Mouse (Mus musculus): ENCODE results near the gene Ccdc8. TPM values are rescaled to one million over a fixed set of nuclear protein-coding genes. Genes with fewer than 3 reads are reported as not detected.
A peak's percentile ranks its signal among the peaks of the same experiment; 100 is the strongest.

The Ccdc8 gene
- total RNA-seq, 1 experiment from 2014 or later, result 12.1 TPM

- ATAC-seq (replicated peaks in 1 of 2; ENCODE audit: insufficient read depth in 1 of 2, low FRiP score in 2 of 2, low TSS enrichment in 1 of 2, low read depth in 1 of 2, poor library complexity in 2 of 2, severe bottlenecking in 2 of 2), result no peak
These were observed 33.0 kb downstream of the Ccdc8 start for GRCm38 (mm10) chr7:17025505-17025894.

- ATAC-seq (replicated peaks in 1 of 2; ENCODE audit: insufficient read depth in 1 of 2, low FRiP score in 2 of 2, low TSS enrichment in 1 of 2, low read depth in 1 of 2, poor library complexity in 2 of 2, severe bottlenecking in 2 of 2), result no peak
These were observed 33.6 kb downstream of the Ccdc8 start for GRCm38 (mm10) chr7:17025896-17026622.

- peak; percentile 24 to 30; a peak in 2 of 4 replicates for ATAC-seq (replicated peaks in 1 of 2; ENCODE audit: insufficient read depth in 1 of 2, low FRiP score in 2 of 2, low TSS enrichment in 1 of 2, low read depth in 1 of 2, poor library complexity in 2 of 2, severe bottlenecking in 2 of 2)
These were observed 34.4 kb downstream of the Ccdc8 start for GRCm38 (mm10) chr7:17026710-17027587.

- ATAC-seq (replicated peaks in 1 of 2; ENCODE audit: insufficient read depth in 1 of 2, low FRiP score in 2 of 2, low TSS enrichment in 1 of 2, low read depth in 1 of 2, poor library complexity in 2 of 2, severe bottlenecking in 2 of 2), result peak; percentile 14 to 43; a peak in 3 of 4 replicates
These were observed 35.3 kb downstream of the Ccdc8 start, which contains the start of gene Ppp5c for GRCm38 (mm10) chr7:17027588-17028343. TSS of gene Ppp5c (minus strand) at chr7:17027924.

- ATAC-seq (replicated peaks in 1 of 2; ENCODE audit: insufficient read depth in 1 of 2, low FRiP score in 2 of 2, low TSS enrichment in 1 of 2, low read depth in 1 of 2, poor library complexity in 2 of 2, severe bottlenecking in 2 of 2), result no peak
These were observed 36.4 kb downstream of the Ccdc8 start for GRCm38 (mm10) chr7:17028923-17029322.

GRCm38 (mm10) chr7:17030239-17030638 lies 37.7 kb downstream of the Ccdc8 start:
- ATAC-seq (replicated peaks in 1 of 2; ENCODE audit: insufficient read depth in 1 of 2, low FRiP score in 2 of 2, low TSS enrichment in 1 of 2, low read depth in 1 of 2, poor library complexity in 2 of 2, severe bottlenecking in 2 of 2), result no peak

GRCm38 (mm10) chr7:17038018-17038695 lies 45.6 kb downstream of the Ccdc8 start:
- no peak for ATAC-seq (replicated peaks in 1 of 2; ENCODE audit: insufficient read depth in 1 of 2, low FRiP score in 2 of 2, low TSS enrichment in 1 of 2, low read depth in 1 of 2, poor library complexity in 2 of 2, severe bottlenecking in 2 of 2)

GRCm38 (mm10) chr7:17039373-17039772 lies 46.9 kb downstream of the Ccdc8 start:
- ATAC-seq (replicated peaks in 1 of 2; ENCODE audit: insufficient read depth in 1 of 2, low FRiP score in 2 of 2, low TSS enrichment in 1 of 2, low read depth in 1 of 2, poor library complexity in 2 of 2, severe bottlenecking in 2 of 2), result no peak

GRCm38 (mm10) chr7:17045743-17046142 lies 53.2 kb downstream of the Ccdc8 start:
- ATAC-seq (replicated peaks in 1 of 2; ENCODE audit: insufficient read depth in 1 of 2, low FRiP score in 2 of 2, low TSS enrichment in 1 of 2, low read depth in 1 of 2, poor library complexity in 2 of 2, severe bottlenecking in 2 of 2), result no peak

Other genes starting within 250 kb of the Ccdc8 start
- 41.8 and 49.6 TPM in 2 replicates for gene Slc1a5, start 211.4 kb upstream of the Ccdc8 start, total RNA-seq (2017)
- gene Strn4, start 176.8 kb upstream of the Ccdc8 start, total RNA-seq (2017), result 50.9 and 54.5 TPM in 2 replicates
- gene Fkrp, start 176.0 kb upstream of the Ccdc8 start, total RNA-seq (2017), result 8.7 and 15.6 TPM in 2 replicates
- gene Prkd2, start 149.8 kb upstream of the Ccdc8 start, total RNA-seq (2017), result 22.3 and 30.6 TPM in 2 replicates
- 0.99 TPM in 1 of 2 replicates, not detected in the other for gene Dact3, start 117.4 kb upstream of the Ccdc8 start, total RNA-seq (2017)
- 0.25 TPM in 1 of 2 replicates, not detected in the other for gene Gng8, start 100.9 kb upstream of the Ccdc8 start, total RNA-seq (2017)
- gene Ptgir, start 86.2 kb upstream of the Ccdc8 start, total RNA-seq (2017), result 1.3 and 3.7 TPM in 2 replicates
- 391 and 520 TPM in 2 replicates for gene Calm3, start 68.6 kb upstream of the Ccdc8 start, total RNA-seq (2017)
- 0.25 TPM in 1 of 2 replicates, not detected in the other for gene Pnmal2, start 48.0 kb upstream of the Ccdc8 start, total RNA-seq (2017)
- not detected in 2 replicates for gene Pnmal1, start 33.0 kb upstream of the Ccdc8 start, total RNA-seq (2017)
- 0.99 and 1.6 TPM in 2 replicates for gene Gm42372, start 9.6 kb upstream of the Ccdc8 start, total RNA-seq (2017)
- gene Ppp5c, start 35.2 kb downstream of the Ccdc8 start, total RNA-seq (2017), result 80.2 and 111 TPM in 2 replicates
- gene Hif3a, start 69.7 kb downstream of the Ccdc8 start, total RNA-seq (2017), result 1.0 and 6.9 TPM in 2 replicates
- gene Psg16, start 81.3 kb downstream of the Ccdc8 start, total RNA-seq (2017), result 0.20 and 0.88 TPM in 2 replicates
- not detected in 2 replicates for gene Ceacam3, start 157.6 kb downstream of the Ccdc8 start, total RNA-seq (2017)
- not detected in 2 replicates for gene Psg29, start 210.8 kb downstream of the Ccdc8 start, total RNA-seq (2017)

Measured in hematopoietic stem cell, adult 5-6 weeks (primary cell).